Comparison of ENCODE assay signal across 8 mouse cellular contexts in the genomic region with DNA sequence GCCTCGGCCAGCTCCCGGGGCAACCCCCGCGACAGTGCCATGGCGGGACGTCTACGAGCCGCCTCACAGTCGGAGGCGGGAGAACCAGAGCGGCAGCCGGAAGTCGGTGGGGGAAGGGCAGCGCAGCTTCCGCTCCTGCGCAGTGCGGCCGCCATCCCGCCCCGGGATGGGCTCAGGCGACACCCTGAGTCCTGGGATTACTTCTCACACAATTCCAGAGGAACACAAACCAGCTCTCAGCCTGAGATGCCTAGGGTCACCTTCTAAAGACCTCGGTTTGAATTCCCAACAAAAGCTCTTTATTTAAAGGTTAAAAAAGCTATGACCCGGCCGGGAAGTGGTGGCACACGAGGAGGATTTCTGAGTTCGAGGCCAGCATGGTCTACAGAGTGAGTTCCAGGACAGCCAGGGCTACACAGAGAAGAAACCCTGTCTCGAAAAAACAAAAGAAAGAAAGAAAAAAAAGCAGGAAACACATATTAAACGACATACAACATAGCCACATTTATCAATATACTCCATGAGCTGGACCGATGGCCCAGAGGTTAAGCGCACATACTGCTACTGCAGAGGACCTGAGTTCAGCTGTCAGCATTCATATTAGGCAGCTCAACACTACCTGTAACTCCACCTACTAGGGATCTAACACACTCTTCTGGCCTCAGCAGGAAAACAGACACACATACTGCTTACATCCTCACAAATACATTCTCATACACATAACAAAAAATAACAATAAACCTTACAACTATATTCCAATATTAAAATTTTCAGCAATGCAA. TPM values are rescaled to one million over a fixed set of nuclear protein-coding genes. Genes with fewer than 3 reads are reported as not detected.
A peak's percentile ranks its signal among the peaks of the same experiment; 100 is the strongest.
DNase-seq lines count a peak whose midpoint lies in the region; ATAC-seq lines count a peak whose summit lies in the region.

No protein-coding gene starts in this region.

- DNase-seq in ZHBTc4 (ENCODE audit: low read depth, low spot score) = peak; percentile 98
- peak; percentile 88 to 89 for DNase-seq in gastrocnemius, adult 8-10 months (ENCODE audit: low spot score in 2 of 2)
- peak; percentile 91 for DNase-seq in induced T-regulatory cell, adult 2 months (ENCODE audit: low read depth)
- DNase-seq in left cerebral cortex, adult 9 months (ENCODE audit: low spot score in 2 of 2) = peak; percentile 82 to 93
- peak; percentile 95 for DNase-seq in right cerebral cortex, postnatal 14 days
- peak; percentile 91 to 93 for DNase-seq in urinary bladder, postnatal 36 days (ENCODE audit: low spot score in 2 of 2)

- peak; percentile 94 for ATAC-seq in common myeloid progenitor, adult 5-6 weeks (replicated peaks; ENCODE audit: low read depth, poor library complexity, severe bottlenecking)
- peak; percentile 95 for ATAC-seq in megakaryocyte progenitor cell, adult 5-6 weeks (replicated peaks; ENCODE audit: poor library complexity)

RNA-seq across cellular contexts. Expression of a gene that starts 0.7 kb away (rescaled TPM):
- 182 and 188 TPM in 2 replicates for total RNA-seq in common myeloid progenitor, adult 5-6 weeks (2017)
- total RNA-seq in gastrocnemius, adult 8-10 months (2022) = 10 to 100 TPM; 33.2 to 42.5 (median 37.5) TPM
- total RNA-seq in megakaryocyte progenitor cell, adult 5-6 weeks (2015) = 180 and 208 TPM in 2 replicates
- total RNA-seq in megakaryocyte progenitor cell, adult 5-6 weeks (2017) = 184 and 193 TPM in 2 replicates

RNA-seq across cellular contexts. Expression of a gene that starts 27.8 kb away (rescaled TPM):
- total RNA-seq in common myeloid progenitor, adult 5-6 weeks (2017) = 40.1 and 55.1 TPM in 2 replicates
- total RNA-seq in gastrocnemius, adult 8-10 months (2022) = 10 to 100 TPM; 13.0 to 18.6 (median 16.9) TPM
- total RNA-seq in megakaryocyte progenitor cell, adult 5-6 weeks (2015) = 25.2 and 32.9 TPM in 2 replicates
- 33.0 and 42.0 TPM in 2 replicates for total RNA-seq in megakaryocyte progenitor cell, adult 5-6 weeks (2017)

RNA-seq across cellular contexts. Expression of a gene that starts 35.6 kb away (rescaled TPM):
- total RNA-seq in common myeloid progenitor, adult 5-6 weeks (2017) = not detected in 2 replicates
- total RNA-seq in gastrocnemius, adult 8-10 months (2022) = 1 to 10 TPM; 2.4 to 4.5 (median 2.4) TPM
- total RNA-seq in megakaryocyte progenitor cell, adult 5-6 weeks (2015) = 0.20 and 0.34 TPM in 2 replicates
- not detected in 2 replicates for total RNA-seq in megakaryocyte progenitor cell, adult 5-6 weeks (2017)

Comparison
In these comparisons a context has a peak if more than half of its experiments do, and no peak if none do; other contexts are left out.
1. Peak in every context shown above with its lines: DNase-seq and ATAC-seq.